Mouse (Mus musculus) kidney, postnatal 0 days (tissue): ENCODE results near the gene Gbp5. TPM values are rescaled to one million over a fixed set of nuclear protein-coding genes. Genes with fewer than 3 reads are reported as not detected.
"Not testable (repeated sequence)": the region's sequence is repeated elsewhere in the genome, so short reads cannot be mapped to it uniquely, and the experiment has no call there.

Source experiments
- ATAC-seq: fragments of 200-750 bp; cut with Nextera tagmentation; replicated peaks from 2 replicates; pipeline ENCODE4 v1.8.0; 2017; ENCODE audit warnings: low read depth, moderate number of reproducible peaks, moderate TSS enrichment, moderate library complexity; ENCODE audit not compliant: low FRiP score
- DNase-seq: peaks from one replicate; pipeline ENCODE4 v3.0.0-alpha.2; 2016; ENCODE audit warnings: low spot score
- H3K27ac ChIP-seq: fragments of 300-500 bp; sonication (generic); 2 replicates; pipeline ENCODE4 v1.5.1; 2014; ENCODE audit warnings: mild to moderate bottlenecking
- H3K27me3 ChIP-seq: fragments of 300-500 bp; sonication (generic); 2 replicates; pipeline ENCODE4 v1.6.1; 2014; ENCODE audit warnings: low read length, mixed read lengths; ENCODE audit not compliant: insufficient read depth
- H3K36me3 ChIP-seq: fragments of 300-500 bp; sonication (generic); 2 replicates; pipeline ENCODE4 v1.6.1; 2014; ENCODE audit warnings: low read length, mixed read lengths; ENCODE audit not compliant: insufficient read depth
- H3K4me1 ChIP-seq: fragments of 300-500 bp; sonication (generic); replicated peaks from 2 replicates; pipeline ENCODE4 v1.6.1; 2014; ENCODE audit warnings: antibody characterized with exemption, low read length, mixed read lengths; ENCODE audit not compliant: insufficient read depth
- H3K4me2 ChIP-seq: fragments of 300-500 bp; sonication (generic); 2 replicates; pipeline ENCODE4 v1.6.1; 2014; ENCODE audit warnings: mild to moderate bottlenecking, low read length, moderate library complexity, mixed read lengths
- H3K4me3 ChIP-seq: fragments of 300-500 bp; sonication (generic); replicated peaks from 2 replicates; pipeline ENCODE4 v1.5.1; 2014; ENCODE audit warnings: low read depth, low read length
- H3K9ac ChIP-seq: fragments of 300-500 bp; sonication (generic); 2 replicates; pipeline ENCODE4 v1.6.1; 2014; ENCODE audit warnings: low read depth, low read length
- H3K9me3 ChIP-seq: fragments of 300-500 bp; sonication (generic); replicated peaks from 2 replicates; pipeline ENCODE4 v1.6.1; 2016; ENCODE audit warnings: low read length, inconsistent platforms, mixed read lengths
- CTCF ChIP-seq: IDR thresholded peaks from 2 replicates; pipeline ENCODE4 v1.5.1; 2016; ENCODE audit warnings: antibody characterized with exemption, low read depth, mild to moderate bottlenecking, moderate library complexity
- WGBS: fragments of 180-500 bp; shearing (Covaris S2); extraction: QIAGEN DNeasy Blood & Tissue Kit; methylation state at CpG from one replicate; pipeline ENCODE4 v1.1.7; 2014; 5-methylcytosine and 5-hydroxymethylcytosine counted together
- polyA plus RNA-seq: library from polyadenylated mRNA; unstranded; fragments of >200 nt; fragmentation: Nextera tagmentation; extraction: Ambion mirVana; gene quantifications from 2 replicates; pipeline ENCODE4 v1.2.1, GENCODE M21; 2015

Gbp5 gene
- polyA plus RNA-seq, 1 experiment from 2014 or later, result 0.16 TPM

GRCm38 (mm10) chr3:142559632-142560228, 66.0 kb downstream of the Gbp5 start, which contains the start of gene Gbp3:
Gene Gbp3 (plus strand): TSS chr3:142560026.
- TF ChIP-seq CTCF, result no peak
- H3K4me1 ChIP-seq, result 0 out of 2 replicates have a peak, but pooled peaks cover 4% of the 10 kb centered on the region
- no peaks in the 10 kb centered on the region for H3K9me3 ChIP-seq
- H3K27me3 ChIP-seq, result no peaks in the 10 kb centered on the region
- H3K9ac ChIP-seq, result peak within 1 kb of the TSS; percentile 24; the same call in 1 of the 2 replicates
- H3K4me3 ChIP-seq, result peak within 1 kb of the TSS; percentile 44
- peak within 1 kb of the TSS; percentile 72 for H3K4me2 ChIP-seq
- 14% methylated on average over 3 of the region's 3 CpGs for WGBS
- H3K27ac ChIP-seq, result peak within 1 kb of the TSS; percentile 71
- DNase-seq, result peak; percentile 61
- H3K36me3 ChIP-seq, result no peaks in the 10 kb centered on the region
- ATAC-seq, result no peak

DNA sequence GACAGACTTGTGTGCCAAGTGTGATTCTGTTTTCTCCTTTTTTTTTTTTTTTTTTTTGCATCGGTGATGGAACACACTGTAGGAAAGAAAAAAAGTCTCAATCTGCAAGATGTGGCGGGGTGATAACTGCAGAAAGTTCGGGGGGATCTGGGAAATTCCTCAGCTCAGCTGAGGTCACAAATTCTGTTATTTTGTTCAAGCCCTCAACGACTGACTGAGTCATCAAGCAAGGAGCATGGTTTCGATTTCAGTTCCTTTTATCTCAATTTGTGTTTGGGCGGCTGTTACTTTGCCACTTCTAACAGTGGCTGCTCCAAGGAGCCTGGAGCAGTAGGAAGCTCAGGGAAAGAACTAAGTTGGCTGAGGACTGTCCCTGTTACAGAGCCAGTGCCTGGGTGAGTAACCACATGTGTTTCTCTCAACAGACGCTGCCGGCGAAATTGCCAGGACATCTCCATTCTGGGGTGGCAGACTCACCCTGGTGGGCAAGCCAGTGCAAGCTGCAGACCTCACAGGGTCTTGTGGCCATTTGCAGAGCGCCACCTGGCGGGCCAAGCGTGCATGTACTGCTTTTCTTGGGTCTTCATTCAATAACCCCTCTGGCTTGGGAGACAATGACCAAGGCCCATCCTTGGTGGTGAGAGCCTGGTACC, 66.6 kb downstream of the Gbp5 start:
- Histone ChIP-seq H3K4me2 (peak overlapping the region; percentile 72), H3K27me3 (no peaks in the 10 kb centered on the region), H3K4me3 (peak overlapping the region; percentile 44), H3K36me3 (no peaks in the 10 kb centered on the region), H3K9ac (peak overlapping the region; percentile 24; the same call in 1 of the 2 replicates), H3K4me1 (no peaks in the 10 kb centered on the region), H3K9me3 (no peaks in the 10 kb centered on the region), H3K27ac (peak overlapping the region; percentile 71)
- ATAC-seq (peak; percentile 82), DNase-seq (peak; percentile 89)
- WGBS, result 5% methylated on average over 12 of the region's 12 CpGs
- TF ChIP-seq CTCF, result peak; percentile 99

DNA sequence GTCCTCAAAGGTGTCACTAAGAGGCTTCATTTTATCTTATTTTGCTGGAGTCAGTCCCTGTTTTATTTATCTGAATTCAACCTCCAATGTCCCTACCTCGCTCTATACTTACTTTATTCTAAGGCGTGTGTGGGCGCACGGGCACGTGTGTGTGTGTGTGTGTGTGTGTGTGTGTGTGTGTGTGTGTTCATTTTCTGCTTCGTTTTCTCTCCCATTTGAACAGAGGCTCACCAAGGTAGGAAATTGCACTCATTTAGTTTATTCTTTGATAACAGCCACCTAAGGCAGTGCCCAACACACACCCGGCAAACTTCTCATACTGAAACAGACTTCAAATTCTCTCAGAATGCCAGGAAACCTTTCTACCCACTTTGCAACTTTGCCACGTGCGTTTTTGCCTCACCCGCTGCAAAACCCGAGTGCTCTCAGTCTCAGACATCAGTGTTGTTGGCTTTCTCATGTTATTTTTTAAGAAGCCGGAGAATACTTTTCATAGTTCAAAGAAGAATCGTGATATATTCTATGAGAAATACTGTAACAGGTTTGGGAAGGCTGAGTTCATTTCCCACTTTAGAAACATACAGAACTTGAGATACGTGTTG, 67.4 kb downstream of the Gbp5 start:
- Histone ChIP-seq H3K4me2 (peak overlapping the region; percentile 72), H3K27me3 (no peaks in the 10 kb centered on the region), H3K4me1 (no peaks in the 10 kb centered on the region), H3K9me3 (no peaks in the 10 kb centered on the region), H3K36me3 (no peaks in the 10 kb centered on the region), H3K4me3 (peak overlapping the region; percentile 44; the same call in 1 of the 2 replicates), H3K27ac (no peak overlapping the region), H3K9ac (no peak overlapping the region)
- DNase-seq (no peak), ATAC-seq (no peak)
- 87% methylated on average over 14 of the region's 14 CpGs for WGBS
- no peak for TF ChIP-seq CTCF

DNA sequence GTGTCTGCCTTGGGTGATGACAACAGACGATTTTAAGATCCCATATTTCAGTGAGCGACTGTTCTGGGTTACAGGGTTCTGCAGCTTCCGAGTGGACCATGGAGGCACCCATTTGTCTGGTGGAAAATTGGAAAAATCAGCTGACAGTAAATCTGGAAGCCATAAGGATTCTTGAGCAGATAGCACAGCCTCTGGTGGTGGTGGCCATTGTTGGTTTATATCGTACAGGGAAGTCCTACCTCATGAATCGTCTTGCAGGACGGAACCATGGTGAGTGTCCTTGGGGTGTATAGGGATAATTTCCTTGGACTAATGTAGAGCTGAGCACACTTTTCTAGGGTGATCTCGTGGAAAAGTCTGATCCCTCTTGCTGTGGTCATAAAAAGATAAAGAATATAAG, 67.9 kb downstream of the Gbp5 start:
- no peaks in the 10 kb centered on the region for H3K36me3 ChIP-seq
- H3K27ac ChIP-seq, result no peak overlapping the region
- no peak for TF ChIP-seq CTCF
- H3K4me2 ChIP-seq, result 0 out of 2 replicates have a peak overlapping the region, but pooled peaks have one; percentile 5
- no peaks in the 10 kb centered on the region for H3K4me1 ChIP-seq
- H3K9ac ChIP-seq, result no peak overlapping the region
- WGBS, result 80% methylated on average over 7 of the region's 7 CpGs
- H3K9me3 ChIP-seq, result no peaks in the 10 kb centered on the region
- no peak for DNase-seq
- no peak for ATAC-seq
- H3K4me3 ChIP-seq, result no peak overlapping the region
- no peaks in the 10 kb centered on the region for H3K27me3 ChIP-seq

DNA sequence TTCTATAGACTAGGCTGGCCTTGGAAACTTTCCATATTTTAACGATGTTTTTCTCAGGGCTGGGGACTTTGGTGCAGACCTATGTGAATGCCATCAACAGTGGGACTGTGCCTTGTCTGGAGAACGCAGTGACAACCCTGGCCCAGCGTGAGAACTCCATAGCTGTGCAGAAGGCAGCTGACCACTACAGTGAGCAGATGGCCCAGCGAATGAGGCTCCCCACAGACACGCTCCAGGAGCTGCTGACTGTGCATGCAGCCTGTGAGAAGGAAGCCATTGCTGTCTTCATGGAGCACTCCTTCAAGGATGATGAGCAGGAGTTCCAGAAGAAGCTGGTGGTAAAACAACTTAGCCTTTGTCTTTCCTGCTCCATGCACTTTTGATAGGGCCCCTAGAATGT, 73.7 kb downstream of the Gbp5 start:
- H3K36me3 ChIP-seq, H3K9me3 ChIP-seq, H3K4me3 ChIP-seq, DNase-seq, H3K4me1 ChIP-seq, H3K4me2 ChIP-seq, ATAC-seq, H3K27me3 ChIP-seq, H3K9ac ChIP-seq, H3K27ac ChIP-seq: not testable (repeated sequence)
- WGBS, result 74% methylated on average over 5 of the region's 5 CpGs

DNA sequence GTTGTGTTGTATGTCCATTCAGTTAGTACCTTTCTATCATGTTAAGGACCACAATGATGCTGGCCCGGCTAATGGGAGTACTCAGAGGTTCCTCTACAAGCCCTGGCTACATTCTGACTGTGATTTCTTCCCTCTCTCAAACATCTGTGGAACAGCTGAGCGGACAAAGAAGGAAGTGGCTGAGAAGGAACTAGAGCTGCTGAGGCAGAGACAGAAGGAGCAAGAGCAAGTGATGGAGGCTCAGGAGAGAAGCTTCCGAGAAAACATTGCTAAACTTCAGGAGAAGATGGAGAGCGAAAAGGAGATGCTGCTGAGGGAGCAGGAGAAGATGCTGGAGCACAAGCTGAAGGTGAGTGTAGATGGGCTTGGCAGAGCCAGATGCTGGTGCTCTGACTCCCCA, 77.0 kb downstream of the Gbp5 start:
- Histone ChIP-seq H3K4me1 (no peaks in the 10 kb centered on the region), H3K27ac (no peak overlapping the region), H3K9me3 (no peaks in the 10 kb centered on the region), H3K27me3 (no peaks in the 10 kb centered on the region), H3K4me3 (no peak overlapping the region), H3K4me2 (no peak overlapping the region), H3K9ac (no peak overlapping the region), H3K36me3 (peaks cover 2% of the 10 kb centered on the region; the same call in 1 of the 2 replicates)
- DNase-seq, result no peak
- no peak for ATAC-seq
- WGBS, result 93% methylated on average over 4 of the region's 4 CpGs
- TF ChIP-seq CTCF, result no peak

Other genes with a start within 250 kb of the Gbp5 start
- 32.5 and 35.3 TPM in 2 replicates for gene Pdlim5, start 98.3 kb upstream of the Gbp5 start, polyA plus RNA-seq
- 6.0 and 7.1 TPM in 2 replicates for gene Gbp7, start 36.4 kb downstream of the Gbp5 start, polyA plus RNA-seq
- 6.7 and 11.3 TPM in 2 replicates for gene Gbp3, start 66.0 kb downstream of the Gbp5 start, polyA plus RNA-seq
- gene Gbp2b, start 100.9 kb downstream of the Gbp5 start, polyA plus RNA-seq, result 0.04 TPM in 1 of 2 replicates, not detected in the other
- 2.0 and 2.3 TPM in 2 replicates for gene Gbp2, start 126.6 kb downstream of the Gbp5 start, polyA plus RNA-seq
- gene Kyat3, start 207.1 kb downstream of the Gbp5 start, polyA plus RNA-seq, result 24.6 and 29.0 TPM in 2 replicates